Mouse (Mus musculus) liver, embryonic 14.5 days (tissue): ENCODE measurements around the gene Fam124a. TPM values are rescaled to one million over a fixed set of nuclear protein-coding genes. Genes with fewer than 3 reads are reported as not detected.
"Not testable (repeated sequence)": the region's sequence is repeated elsewhere in the genome, so short reads cannot be mapped to it uniquely, and the experiment has no call there.

ENCODE experiments used
- ATAC-seq: fragments of 200-750 bp; cut with Nextera tagmentation; 2 replicates; pipeline ENCODE4 v1.8.0; 2017; ENCODE audit warnings: moderate number of reproducible peaks, mild to moderate bottlenecking, moderate library complexity; ENCODE audit not compliant: insufficient read depth
- DNase-seq, 3 experiments: peaks; one replicate each; pipeline ENCODE4 v3.0.0-alpha.2; 2012 to 2013; ENCODE audit warnings: low read depth in 3 of 3, low spot score in 3 of 3
- H3K27ac ChIP-seq: fragments of 300-500 bp; sonication (generic); 2 replicates; pipeline ENCODE4 v1.5.1; 2014; ENCODE audit warnings: moderate library complexity, mild to moderate bottlenecking, control low read depth, inconsistent platforms
- H3K27me3 ChIP-seq: fragments of 300-500 bp; sonication (generic); 2 replicates; pipeline ENCODE4 v1.6.1; 2014; ENCODE audit warnings: mild to moderate bottlenecking, low read length, moderate library complexity; ENCODE audit not compliant: control insufficient read depth, insufficient read depth
- H3K36me3 ChIP-seq: fragments of 300-500 bp; sonication (generic); replicated peaks from 2 replicates; pipeline ENCODE4 v1.6.1; 2014; ENCODE audit warnings: low read depth; ENCODE audit not compliant: control insufficient read depth, insufficient read depth
- H3K4me1 ChIP-seq, 2 experiments: fragments of 200-500 bp in 1 of 2; fragments of 300-500 bp in 1 of 2; sonication (generic) in 1 of 2; replicated peaks; 2 replicates each; pipeline ENCODE4 v1.6.1; 2012 to 2014; ENCODE audit warnings: antibody characterized with exemption in 1 of 2, inconsistent platforms in 1 of 2, low read length in 1 of 2; ENCODE audit not compliant: control insufficient read depth in 2 of 2, insufficient read depth in 2 of 2
- H3K4me2 ChIP-seq: fragments of 300-500 bp; sonication (generic); 2 replicates; pipeline ENCODE4 v1.6.1; 2014; ENCODE audit warnings: low read depth, mild to moderate bottlenecking, control low read depth, moderate library complexity
- H3K4me3 ChIP-seq, 2 experiments: fragments of 200-500 bp in 1 of 2; fragments of 300-500 bp in 1 of 2; sonication (generic) in 1 of 2; 2 replicates each; pipeline ENCODE4 v1.5.1; 2012 to 2014; ENCODE audit warnings: low read depth in 2 of 2, low read length in 2 of 2, mild to moderate bottlenecking in 2 of 2, control low read depth in 1 of 2, inconsistent platforms in 1 of 2, moderate library complexity in 1 of 2; ENCODE audit not compliant: insufficient read depth in 1 of 2
- H3K9ac ChIP-seq: fragments of 300-500 bp; sonication (generic); replicated peaks from 2 replicates; pipeline ENCODE4 v1.6.1; 2014; ENCODE audit warnings: mild to moderate bottlenecking, control low read depth, moderate library complexity
- H3K9me3 ChIP-seq: fragments of 300-500 bp; sonication (generic); 2 replicates; pipeline ENCODE4 v1.6.1; 2016; ENCODE audit warnings: low read length, mixed read lengths; ENCODE audit not compliant: control insufficient read depth
- CTCF ChIP-seq: IDR thresholded peaks from 2 replicates; pipeline ENCODE4 v1.5.1; 2016; ENCODE audit warnings: antibody characterized with exemption, low read depth, control low read depth
- EP300 ChIP-seq: IDR thresholded peaks from 2 replicates; pipeline ENCODE4 v1.6.1; 2016; ENCODE audit warnings: antibody characterized with exemption, low read depth
- WGBS: fragments of 180-500 bp; shearing (Covaris S2); extraction: QIAGEN DNeasy Blood & Tissue Kit; methylation state at CpG from one replicate; pipeline ENCODE4 v1.1.7; 2014; ENCODE audit not compliant: insufficient replicate concordance; 5-methylcytosine and 5-hydroxymethylcytosine counted together
- polyA plus RNA-seq, 2 experiments: library from polyadenylated mRNA; depleted of rRNA in 1 of 2; stranded (reverse) in 1 of 2; unstranded in 1 of 2; fragments of >200 nt; fragmentation: Nextera tagmentation in 1 of 2; extraction: Ambion mirVana in 1 of 2; gene quantifications; 2 replicates each; pipeline versions ENCODE4 v1.2.1 to v1.2.3; 2012 to 2014

The Fam124a gene
- polyA plus RNA-seq, 2 experiments, result 1.4 to 1.8 TPM

DNA sequence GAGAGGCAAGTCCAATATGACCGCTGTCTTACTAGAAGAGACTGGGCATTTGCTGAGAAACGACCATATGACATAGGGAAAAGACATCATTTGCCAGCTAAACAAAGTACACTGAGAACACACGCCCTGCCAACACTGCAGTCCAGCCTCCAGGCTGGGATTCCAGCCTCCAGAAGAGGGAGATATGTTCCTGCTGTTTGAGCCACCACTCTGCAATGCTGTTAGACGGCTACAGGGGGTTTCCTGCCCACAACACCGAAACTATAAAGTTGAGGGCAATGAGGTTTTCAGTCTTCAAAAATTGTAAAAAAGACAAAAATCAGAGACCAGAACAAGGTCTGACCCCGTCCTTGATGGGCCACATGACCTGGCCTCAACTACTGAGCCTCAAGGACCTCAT, 83.6 kb downstream of the Fam124a start:
- H3K9ac ChIP-seq, result no peak overlapping the region
- H3K36me3 ChIP-seq, result no peaks in the 10 kb centered on the region
- DNase-seq (no peak), ATAC-seq (no peak)
- no peak overlapping the region for H3K4me3 ChIP-seq
- H3K27ac ChIP-seq, result no peak overlapping the region
- H3K9me3 ChIP-seq, result no peaks in the 10 kb centered on the region
- 49% methylated on average over 6 of the region's 6 CpGs for WGBS
- H3K4me2 ChIP-seq, result no peak overlapping the region
- no peaks in the 10 kb centered on the region for H3K27me3 ChIP-seq
- TF ChIP-seq EP300 (no peak), CTCF (peak; percentile 29; the same call in 1 of the 2 replicates)
- no peaks in the 10 kb centered on the region for H3K4me1 ChIP-seq

DNA sequence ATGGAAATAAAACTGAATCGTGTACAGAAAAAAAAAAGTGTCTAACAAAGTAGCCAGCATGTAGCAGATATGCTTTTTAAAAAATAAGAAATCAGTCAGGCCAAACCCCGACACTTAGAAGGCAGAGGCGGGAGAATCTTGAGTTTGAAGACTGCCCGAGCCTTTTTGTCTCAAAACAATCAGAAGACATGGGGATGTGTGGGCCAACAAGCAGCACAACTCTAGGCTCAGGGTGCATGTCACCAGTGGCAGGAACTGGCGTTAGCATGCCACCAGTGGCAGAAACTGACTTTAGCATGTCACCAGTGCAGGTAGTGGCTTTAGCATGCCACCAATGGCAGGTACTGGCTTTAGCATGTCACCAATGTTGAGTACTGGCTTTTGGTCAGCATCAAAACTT, 84.0 kb downstream of the Fam124a start:
- Histone ChIP-seq H3K4me2 (no peak overlapping the region), H3K9ac (no peak overlapping the region), H3K4me3 (no peak overlapping the region), H3K27ac (no peak overlapping the region), H3K36me3 (no peaks in the 10 kb centered on the region), H3K27me3 (no peaks in the 10 kb centered on the region), H3K9me3 (no peaks in the 10 kb centered on the region), H3K4me1 (no peaks in the 10 kb centered on the region)
- DNase-seq, result no peak
- ATAC-seq, result no peak
- 61% methylated on average over 5 of the region's 5 CpGs for WGBS
- TF ChIP-seq CTCF (no peak), EP300 (no peak)

DNA sequence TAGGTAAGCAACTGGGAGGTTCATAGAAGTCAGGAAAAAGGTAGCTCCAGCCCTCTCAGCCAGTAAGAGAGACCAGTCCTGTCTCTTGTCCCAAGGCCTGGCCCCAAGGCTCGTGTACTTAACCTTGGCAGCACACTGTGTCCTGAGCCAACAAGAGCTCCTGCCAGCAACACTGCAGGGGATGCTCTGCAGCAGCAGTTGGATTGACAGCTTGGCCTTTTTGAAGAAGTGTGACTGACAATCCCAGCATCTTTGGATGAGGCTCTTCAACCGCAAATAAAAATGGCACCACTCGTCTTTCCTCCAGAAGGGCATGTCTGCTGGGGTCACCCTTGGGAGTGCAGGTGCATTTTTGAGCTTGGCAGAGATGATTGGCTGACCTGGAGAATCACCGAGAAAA, 84.9 kb downstream of the Fam124a start:
- TF ChIP-seq EP300 (no peak), CTCF (no peak)
- no peaks in the 10 kb centered on the region for H3K27me3 ChIP-seq
- H3K36me3 ChIP-seq, result no peaks in the 10 kb centered on the region
- H3K9ac ChIP-seq, result no peak overlapping the region
- no peak overlapping the region for H3K4me2 ChIP-seq
- DNase-seq (no peak), ATAC-seq (no peak)
- no peak overlapping the region for H3K4me3 ChIP-seq
- WGBS, result 63% methylated on average over 4 of the region's 4 CpGs
- H3K9me3 ChIP-seq, result no peaks in the 10 kb centered on the region
- no peak overlapping the region for H3K27ac ChIP-seq
- H3K4me1 ChIP-seq, result no peaks in the 10 kb centered on the region

DNA sequence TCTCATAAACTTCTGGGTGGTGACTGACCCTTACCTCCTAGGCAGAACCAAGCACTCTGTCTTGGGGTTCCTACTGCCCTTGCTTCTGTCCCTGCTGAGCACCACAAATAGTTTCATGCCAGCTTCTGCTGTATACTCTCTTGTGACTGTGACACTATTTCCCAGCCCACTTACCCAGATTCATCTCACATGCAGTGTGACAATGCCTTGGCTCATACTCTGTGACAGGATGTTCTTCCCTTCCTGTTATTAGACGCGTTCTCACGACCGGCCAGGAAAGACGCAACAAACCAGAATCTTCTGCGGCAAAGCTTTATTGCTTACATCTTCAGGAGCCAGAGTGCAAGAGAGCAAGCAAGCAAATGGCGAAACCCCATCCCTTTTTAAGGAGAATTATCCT, 86.8 kb downstream of the Fam124a start:
- not testable (repeated sequence) for H3K4me1 ChIP-seq, H3K36me3 ChIP-seq, ATAC-seq, H3K27me3 ChIP-seq, H3K27ac ChIP-seq, H3K4me3 ChIP-seq, H3K9me3 ChIP-seq, H3K9ac ChIP-seq, DNase-seq, H3K4me2 ChIP-seq
- WGBS, result 49% methylated on average over 6 of the region's 7 CpGs

DNA sequence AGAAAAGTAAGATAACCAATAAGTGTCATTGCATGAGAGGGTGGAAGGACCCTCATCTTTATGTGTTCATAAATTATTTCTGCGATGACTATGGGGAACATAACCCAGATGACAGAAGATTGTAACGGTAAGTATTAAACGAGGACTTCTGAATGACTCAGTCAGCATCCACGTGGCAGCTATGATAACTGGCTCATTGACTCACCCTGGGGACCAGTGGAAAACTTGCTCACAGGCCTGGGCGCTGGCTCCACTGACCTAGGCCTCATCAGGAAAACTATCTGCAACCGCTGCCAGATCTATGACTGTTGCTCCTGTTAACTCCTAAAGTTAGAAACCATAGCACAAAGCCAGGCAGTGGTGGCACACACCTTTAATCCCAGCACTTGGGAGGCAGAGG, 92.9 kb downstream of the Fam124a start:
- 67% methylated on average over 6 of the region's 6 CpGs for WGBS
- Histone ChIP-seq H3K36me3 (no peaks in the 10 kb centered on the region), H3K4me3 (no peak overlapping the region), H3K4me1 (no peaks in the 10 kb centered on the region), H3K9me3 (no peaks in the 10 kb centered on the region), H3K4me2 (no peak overlapping the region), H3K27ac (no peak overlapping the region), H3K9ac (no peak overlapping the region), H3K27me3 (no peaks in the 10 kb centered on the region)
- ATAC-seq (no peak), DNase-seq (no peak)
- no peak for TF ChIP-seq EP300
- no peak for TF ChIP-seq CTCF

DNA sequence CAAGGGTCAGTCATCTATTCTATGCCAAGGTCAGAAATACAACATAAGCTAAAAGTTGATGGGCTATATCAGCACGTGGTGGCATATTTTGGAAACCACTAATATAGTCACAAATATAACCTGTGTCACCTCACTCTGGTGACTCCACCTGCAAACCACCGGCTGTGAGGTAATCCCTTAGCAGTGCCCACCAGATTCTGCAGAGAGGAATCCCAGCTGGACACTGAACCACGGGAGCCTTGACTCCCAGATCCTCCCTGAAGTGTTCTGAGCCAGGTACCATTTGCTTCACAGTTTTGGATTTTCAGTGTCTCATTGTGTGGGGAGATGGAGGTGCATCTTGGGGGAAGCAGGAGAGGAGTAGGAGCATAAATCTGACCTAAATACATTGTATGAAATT, 94.8 kb downstream of the Fam124a start:
- Histone ChIP-seq H3K4me1 (no peaks in the 10 kb centered on the region), H3K27me3 (no peaks in the 10 kb centered on the region), H3K9ac (no peak overlapping the region), H3K4me3 (no peak overlapping the region), H3K27ac (no peak overlapping the region), H3K4me2 (no peak overlapping the region), H3K36me3 (no peaks in the 10 kb centered on the region), H3K9me3 (no peaks in the 10 kb centered on the region)
- DNase-seq, result no peak
- TF ChIP-seq CTCF (no peak), EP300 (no peak)
- ATAC-seq, result no peak
- WGBS, result 41% methylated on average over 3 of the region's 3 CpGs
